Mouse (Mus musculus): ENCODE measurements around the gene Ergic1.

DNA sequence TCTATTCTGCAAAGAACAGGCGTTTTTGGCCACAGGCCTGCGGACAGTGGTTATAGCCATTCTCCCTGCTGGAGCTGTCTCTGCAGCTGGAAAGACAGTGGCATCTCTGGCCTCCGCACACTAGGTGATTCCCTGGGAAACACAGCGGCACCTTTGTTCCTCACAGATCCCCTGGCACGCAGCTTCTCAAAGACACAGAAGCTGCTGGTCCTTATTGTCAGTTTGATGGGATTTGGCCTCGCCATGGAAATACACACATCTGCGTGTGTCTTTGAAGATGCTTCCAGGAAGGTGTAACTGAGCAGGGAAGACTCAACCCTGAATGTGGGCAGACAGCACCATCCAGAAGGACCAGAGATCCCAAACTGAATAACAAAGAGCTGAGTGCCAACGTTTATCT is 42.0 kb downstream of the Ergic1 start:
- TF ChIP-seq CTCF (IDR thresholded peaks at IDR 0.05) (no peak), POLR2A (IDR thresholded peaks at IDR 0.05; ENCODE audit: insufficient read depth, low read depth, low read length) (no peak)

All from heart, adult 2 months (tissue).